Mouse (Mus musculus): ENCODE data around the gene Atpaf2. TPM values are rescaled to one million over a fixed set of nuclear protein-coding genes. Genes with fewer than 3 reads are reported as not detected.
A peak's percentile ranks its signal among the peaks of the same experiment; 100 is the strongest.

The Atpaf2 gene
- polyA plus RNA-seq, 1 experiment from 2014 or later, result 57.6 TPM

GRCm38 (mm10) chr11:60391346-60391745, 26.9 kb downstream of the Atpaf2 start:
- H3K4me2 ChIP-seq (replicated peaks), result no peak overlapping the region
- H3K4me1 ChIP-seq (replicated peaks), result peaks cover 6% of the 10 kb centered on the region; the same call in 1 of the 2 replicates
- no peak overlapping the region for H3K27ac ChIP-seq
- no peaks in the 10 kb centered on the region for H3K36me3 ChIP-seq
- WGBS, result 85% methylated on average over 6 of the region's 6 CpGs
- H3K4me3 ChIP-seq (replicated peaks), result no peak overlapping the region
- no peak overlapping the region for H3K9ac ChIP-seq
- no peak for ATAC-seq
- no peaks in the 10 kb centered on the region for H3K27me3 ChIP-seq (replicated peaks)
- H3K9me3 ChIP-seq, result no peaks in the 10 kb centered on the region

- Histone ChIP-seq H3K9ac (no peak overlapping the region), H3K27ac (peak overlapping the region; percentile 54; the same call in 1 of the 2 replicates), H3K4me1 (replicated peaks) (peaks cover 10% of the 10 kb centered on the region; the same call in 1 of the 2 replicates), H3K4me2 (replicated peaks) (no peak overlapping the region), H3K9me3 (no peaks in the 10 kb centered on the region), H3K27me3 (replicated peaks) (no peaks in the 10 kb centered on the region), H3K36me3 (no peaks in the 10 kb centered on the region), H3K4me3 (replicated peaks) (no peak overlapping the region)
- WGBS, result 53% methylated on average over 2 of the region's 2 CpGs
- peak; percentile 91 for ATAC-seq
Measured at GRCm38 (mm10) chr11:60387944-60388343, 30.3 kb downstream of the Atpaf2 start.

- no peak overlapping the region for H3K4me2 ChIP-seq (replicated peaks)
- WGBS, result 74% methylated on average over 5 of the region's 5 CpGs
- no peak overlapping the region for H3K4me3 ChIP-seq (replicated peaks)
- no peaks in the 10 kb centered on the region for H3K9me3 ChIP-seq
- no peaks in the 10 kb centered on the region for H3K27me3 ChIP-seq (replicated peaks)
- no peak overlapping the region for H3K27ac ChIP-seq
- no peak for ATAC-seq
- peaks cover 10% of the 10 kb centered on the region; the same call in 1 of the 2 replicates for H3K4me1 ChIP-seq (replicated peaks)
- H3K36me3 ChIP-seq, result no peaks in the 10 kb centered on the region
- no peak overlapping the region for H3K9ac ChIP-seq
Measured at GRCm38 (mm10) chr11:60385946-60386345, 32.3 kb downstream of the Atpaf2 start.

- Histone ChIP-seq H3K27ac (no peak overlapping the region), H3K4me2 (replicated peaks) (peak overlapping the region; percentile 34), H3K27me3 (replicated peaks) (no peaks in the 10 kb centered on the region), H3K36me3 (no peaks in the 10 kb centered on the region), H3K4me1 (replicated peaks) (peaks cover 10% of the 10 kb centered on the region; the same call in 1 of the 2 replicates), H3K9ac (no peak overlapping the region), H3K4me3 (replicated peaks) (no peak overlapping the region), H3K9me3 (no peaks in the 10 kb centered on the region)
- 13% methylated on average over 16 of the region's 16 CpGs for WGBS
- 0 out of 2 replicates have a peak, but pooled peaks have one; percentile 11 for ATAC-seq
Measured at GRCm38 (mm10) chr11:60384762-60385421, 33.4 kb downstream of the Atpaf2 start.

GRCm38 (mm10) chr11:60383518-60383917, 34.7 kb downstream of the Atpaf2 start:
- WGBS, result 89% methylated on average over 6 of the region's 6 CpGs
- no peak overlapping the region for H3K27ac ChIP-seq
- no peak overlapping the region for H3K4me2 ChIP-seq (replicated peaks)
- H3K27me3 ChIP-seq (replicated peaks), result no peaks in the 10 kb centered on the region
- no peaks in the 10 kb centered on the region for H3K36me3 ChIP-seq
- peaks cover 10% of the 10 kb centered on the region; the same call in 1 of the 2 replicates for H3K4me1 ChIP-seq (replicated peaks)
- H3K9me3 ChIP-seq, result no peaks in the 10 kb centered on the region
- ATAC-seq, result no peak
- no peak overlapping the region for H3K4me3 ChIP-seq (replicated peaks)
- H3K9ac ChIP-seq, result no peak overlapping the region

- Histone ChIP-seq H3K27me3 (replicated peaks) (no peaks in the 10 kb centered on the region), H3K4me3 (replicated peaks) (no peak overlapping the region), H3K4me2 (replicated peaks) (no peak overlapping the region), H3K27ac (no peak overlapping the region), H3K9me3 (no peaks in the 10 kb centered on the region), H3K4me1 (replicated peaks) (no peaks in the 10 kb centered on the region), H3K36me3 (no peaks in the 10 kb centered on the region), H3K9ac (no peak overlapping the region)
- WGBS, result 76% methylated on average over 6 of the region's 6 CpGs
- no peak for ATAC-seq
Measured at GRCm38 (mm10) chr11:60374481-60374880, 43.8 kb downstream of the Atpaf2 start.

- no peaks in the 10 kb centered on the region for H3K9me3 ChIP-seq
- no peak overlapping the region for H3K4me3 ChIP-seq (replicated peaks)
- WGBS, result 81% methylated on average over 13 of the region's 13 CpGs
- no peak for ATAC-seq
- peaks cover 7% of the 10 kb centered on the region; the same call in 1 of the 2 replicates for H3K4me1 ChIP-seq (replicated peaks)
- no peak overlapping the region for H3K9ac ChIP-seq
- H3K27ac ChIP-seq, result no peak overlapping the region
- H3K36me3 ChIP-seq, result no peaks in the 10 kb centered on the region
- no peaks in the 10 kb centered on the region for H3K27me3 ChIP-seq (replicated peaks)
- no peak overlapping the region for H3K4me2 ChIP-seq (replicated peaks)
Measured at GRCm38 (mm10) chr11:60370431-60370830, 47.8 kb downstream of the Atpaf2 start.

- H3K9me3 ChIP-seq, result no peaks in the 10 kb centered on the region
- no peaks in the 10 kb centered on the region for H3K27me3 ChIP-seq (replicated peaks)
- H3K4me3 ChIP-seq (replicated peaks), result no peak overlapping the region
- no peak overlapping the region for H3K9ac ChIP-seq
- no peak overlapping the region for H3K27ac ChIP-seq
- no peak overlapping the region for H3K4me2 ChIP-seq (replicated peaks)
- no peaks in the 10 kb centered on the region for H3K36me3 ChIP-seq
- peaks cover 7% of the 10 kb centered on the region; the same call in 1 of the 2 replicates for H3K4me1 ChIP-seq (replicated peaks)
- ATAC-seq, result no peak
- 61% methylated on average over 4 of the region's 4 CpGs for WGBS
Measured at GRCm38 (mm10) chr11:60369448-60369847, 48.8 kb downstream of the Atpaf2 start.

GRCm38 (mm10) chr11:60368909-60369308, 49.3 kb downstream of the Atpaf2 start:
- WGBS, result 73% methylated on average over 4 of the region's 4 CpGs
- Histone ChIP-seq H3K27me3 (replicated peaks) (no peaks in the 10 kb centered on the region), H3K4me1 (replicated peaks) (peaks cover 7% of the 10 kb centered on the region; the same call in 1 of the 2 replicates), H3K27ac (no peak overlapping the region), H3K4me3 (replicated peaks) (no peak overlapping the region), H3K4me2 (replicated peaks) (no peak overlapping the region), H3K9ac (no peak overlapping the region), H3K36me3 (no peaks in the 10 kb centered on the region), H3K9me3 (no peaks in the 10 kb centered on the region)
- no peak for ATAC-seq

- WGBS, result 61% methylated on average over 3 of the region's 3 CpGs
Measured at GRCm38 (mm10) chr11:60367256-60367655, 51.0 kb downstream of the Atpaf2 start.

GRCm38 (mm10) chr11:60366239-60367019, 51.8 kb downstream of the Atpaf2 start:
- peaks cover 7% of the 10 kb centered on the region; the same call in 1 of the 2 replicates for H3K4me1 ChIP-seq (replicated peaks)
- no peak overlapping the region for H3K4me2 ChIP-seq (replicated peaks)
- H3K27me3 ChIP-seq (replicated peaks), result no peaks in the 10 kb centered on the region
- ATAC-seq, result no peak
- H3K4me3 ChIP-seq (replicated peaks), result no peak overlapping the region
- no peaks in the 10 kb centered on the region for H3K36me3 ChIP-seq
- 30% methylated on average over 16 of the region's 16 CpGs for WGBS
- H3K9me3 ChIP-seq, result no peaks in the 10 kb centered on the region
- no peak overlapping the region for H3K9ac ChIP-seq
- H3K27ac ChIP-seq, result no peak overlapping the region

More at GRCm38 (mm10) chr11:60367256-60367655, 51.0 kb downstream of the Atpaf2 start:
- no peak overlapping the region for H3K4me3 ChIP-seq (replicated peaks)
- no peaks in the 10 kb centered on the region for H3K27me3 ChIP-seq (replicated peaks)
- no peak overlapping the region for H3K27ac ChIP-seq
- no peak overlapping the region for H3K9ac ChIP-seq
- no peaks in the 10 kb centered on the region for H3K36me3 ChIP-seq
- no peak for ATAC-seq
- no peak overlapping the region for H3K4me2 ChIP-seq (replicated peaks)
- no peaks in the 10 kb centered on the region for H3K9me3 ChIP-seq
- H3K4me1 ChIP-seq (replicated peaks), result peaks cover 7% of the 10 kb centered on the region; the same call in 1 of the 2 replicates

GRCm38 (mm10) chr11:60360631-60361201, 57.5 kb downstream of the Atpaf2 start:
- no peaks in the 10 kb centered on the region for H3K27me3 ChIP-seq (replicated peaks)
- H3K4me3 ChIP-seq (replicated peaks), result no peak overlapping the region
- no peak for ATAC-seq
- no peaks in the 10 kb centered on the region for H3K36me3 ChIP-seq
- 74% methylated on average over 5 of the region's 5 CpGs for WGBS
- H3K9ac ChIP-seq, result no peak overlapping the region
- no peaks in the 10 kb centered on the region for H3K4me1 ChIP-seq (replicated peaks)
- no peak overlapping the region for H3K4me2 ChIP-seq (replicated peaks)
- no peak overlapping the region for H3K27ac ChIP-seq
- H3K9me3 ChIP-seq, result no peaks in the 10 kb centered on the region

All from intestine, embryonic 15.5 days (tissue).